Mouse (Mus musculus) thymus, adult 18-20 months (tissue): ENCODE measurements around the gene Cnot6l.

Experiments
- DNase-seq, 2 experiments: peaks; one replicate each; pipeline ENCODE4 v3.0.0; 2022; ENCODE audit warnings: mixed read lengths in 2 of 2

The Cnot6l gene

GRCm38 (mm10) chr5:96164021-96164411 lies at the start of gene Cnot6l:
Gene Cnot6l (minus strand): TSS chr5:96164171.
- peak; percentile 35 to 67 for DNase-seq

DNA sequence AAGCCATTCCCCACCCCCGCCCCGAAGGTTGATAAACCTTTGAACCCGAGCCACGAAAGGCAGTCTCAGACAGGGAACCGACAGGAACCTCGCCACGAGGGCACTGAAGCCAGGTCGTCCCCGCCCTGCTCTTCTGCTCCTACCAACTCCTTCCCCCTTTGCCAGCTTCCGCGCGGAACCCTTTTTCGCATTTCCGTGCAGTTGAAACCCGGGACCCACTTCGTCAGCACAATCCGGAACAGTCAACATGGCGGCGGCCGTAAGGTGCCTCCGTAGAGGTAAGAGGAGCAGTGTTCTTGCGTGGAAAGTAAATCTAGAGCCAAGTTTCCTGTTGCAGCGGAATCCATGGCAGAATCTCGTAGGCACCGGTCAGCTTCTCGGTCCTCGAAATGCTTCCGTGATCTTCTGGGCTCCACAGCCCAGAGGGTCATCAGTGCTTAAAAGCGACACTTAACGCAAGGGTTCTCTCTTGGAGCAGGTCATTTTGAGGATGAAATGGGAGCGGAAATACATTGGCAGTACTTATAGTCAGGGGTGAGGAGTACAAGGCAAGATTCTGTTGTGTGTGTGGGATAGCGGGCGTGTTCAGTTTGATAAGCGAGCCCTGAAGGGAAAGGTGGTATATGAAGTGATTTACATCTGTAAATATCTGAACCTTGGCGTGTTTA lies 46.1 kb upstream of the Cnot6l start:
- peak; percentile 86 to 91 for DNase-seq

DNA sequence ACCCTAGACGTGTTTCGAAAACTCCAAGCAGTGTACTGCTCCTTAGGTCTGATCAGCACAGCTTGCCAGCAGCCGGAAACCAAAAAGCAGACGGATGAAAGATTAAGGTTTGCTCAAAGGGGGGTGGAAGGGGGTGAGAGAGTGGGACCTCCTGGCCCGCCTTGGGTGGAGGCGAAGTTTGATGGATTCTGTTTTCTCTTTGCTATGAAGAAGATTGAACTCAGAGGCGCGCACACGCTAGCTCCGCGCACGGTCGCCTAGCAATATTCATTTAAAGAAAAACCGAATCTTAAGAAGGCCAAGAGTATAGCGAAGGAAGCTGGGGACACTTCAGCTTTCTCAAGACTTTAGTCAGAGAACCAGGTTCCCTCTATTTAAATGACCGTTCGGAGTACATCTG lies 45.5 kb upstream of the Cnot6l start, which contains the start of gene Mrpl1:
Gene Mrpl1, plus strand, starts transcription at position 35 of the 400 bp plus-strand sequence.
- peak; percentile 34 to 65 for DNase-seq

DNA sequence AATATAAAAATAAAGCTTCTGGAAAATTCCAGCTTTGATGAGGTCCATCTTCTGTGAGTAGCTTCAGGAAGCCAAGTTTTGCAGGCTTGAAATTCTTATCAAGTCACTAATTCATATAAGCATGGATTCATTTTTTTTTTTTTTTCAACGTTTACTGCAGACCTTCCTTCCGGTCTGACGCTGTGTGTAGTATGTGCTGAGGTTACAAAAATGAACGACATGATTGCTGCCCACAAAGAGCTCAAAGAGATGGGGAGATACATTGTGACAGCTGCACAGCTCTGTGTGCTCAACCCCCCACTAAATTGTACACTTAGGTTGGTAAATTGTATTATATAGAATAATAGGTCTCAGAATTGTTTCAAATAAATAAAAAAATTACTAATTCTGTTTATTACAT lies 44.6 kb upstream of the Cnot6l start:
- DNase-seq = peak in 1 of 2 experiments; percentile 24

DNA sequence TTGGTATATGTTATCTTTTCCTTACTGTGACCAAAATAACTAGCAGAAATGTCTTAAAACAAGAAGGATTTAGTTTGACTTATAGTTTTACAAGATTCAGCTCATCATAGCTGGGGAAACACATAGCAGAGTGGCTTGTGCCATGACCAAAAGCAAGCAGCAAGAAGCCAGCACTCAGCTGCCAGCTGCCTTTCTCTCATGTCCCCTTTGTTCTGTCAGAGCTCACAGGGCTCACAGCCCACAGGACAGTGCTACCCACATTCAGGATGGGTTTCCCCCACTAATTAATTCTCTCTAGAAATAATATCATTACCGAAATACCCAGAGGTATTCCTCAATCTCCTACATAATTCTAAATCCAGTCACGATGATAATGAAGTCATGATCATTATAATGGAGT lies 43.6 kb upstream of the Cnot6l start:
- no peak for DNase-seq

DNA sequence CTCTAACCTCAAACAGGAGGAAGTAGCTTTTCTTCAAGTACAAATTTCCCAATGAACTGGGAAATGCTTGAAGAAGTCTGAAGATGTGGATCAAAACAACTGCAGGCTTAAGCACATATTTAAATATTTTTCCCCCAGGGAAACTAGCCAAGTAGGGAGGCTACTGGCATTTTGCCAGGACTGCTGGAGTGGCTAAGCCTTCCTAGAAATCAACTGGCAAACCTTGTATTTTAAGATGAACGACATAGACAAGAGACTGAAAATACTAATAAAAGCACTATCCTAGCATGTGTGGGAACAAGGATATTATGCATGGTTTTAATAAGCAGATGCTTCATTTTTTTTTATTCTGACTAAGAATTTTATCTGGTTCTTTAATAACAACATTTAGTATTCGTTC lies 42.9 kb upstream of the Cnot6l start:
- no peak for DNase-seq

- no peak for DNase-seq
Measured at GRCm38 (mm10) chr5:96201462-96202154, 37.6 kb upstream of the Cnot6l start.

DNA sequence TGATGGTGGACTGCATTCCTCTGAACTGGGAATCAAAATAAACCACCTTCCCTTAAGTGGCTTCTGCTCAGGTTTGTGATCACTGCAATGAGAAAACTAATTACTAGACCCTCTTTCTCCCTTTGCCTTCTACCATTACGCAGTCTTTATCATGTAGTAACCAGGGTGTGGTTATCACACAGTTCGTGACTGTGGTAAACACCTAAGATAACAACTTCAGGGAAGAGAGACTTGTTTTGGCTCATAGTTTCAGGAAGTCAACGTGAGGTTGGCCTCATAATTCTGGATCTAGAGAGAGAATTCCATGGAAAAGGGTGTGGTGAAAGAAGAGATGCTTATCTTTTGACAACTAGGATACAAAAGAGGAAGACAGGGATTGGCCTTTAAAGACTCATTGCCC lies 36.3 kb upstream of the Cnot6l start:
- DNase-seq = no peak

GRCm38 (mm10) chr5:96198271-96198670 lies 34.3 kb upstream of the Cnot6l start:
- DNase-seq = no peak

- DNase-seq = no peak
Measured at GRCm38 (mm10) chr5:96196547-96197052, 32.6 kb upstream of the Cnot6l start.

GRCm38 (mm10) chr5:96191251-96191650 lies 27.3 kb upstream of the Cnot6l start:
- no peak for DNase-seq

- no peak for DNase-seq
Measured at GRCm38 (mm10) chr5:96189761-96190160, 25.8 kb upstream of the Cnot6l start.

- no peak for DNase-seq
Measured at GRCm38 (mm10) chr5:96183987-96184386, 20.0 kb upstream of the Cnot6l start.

- no peak for DNase-seq
Measured at GRCm38 (mm10) chr5:96183211-96183610, 19.2 kb upstream of the Cnot6l start.

GRCm38 (mm10) chr5:96176879-96177358 lies 12.9 kb upstream of the Cnot6l start:
- DNase-seq = no peak

- no peak for DNase-seq
Measured at GRCm38 (mm10) chr5:96176121-96176520, 12.2 kb upstream of the Cnot6l start.

GRCm38 (mm10) chr5:96171765-96172164 lies 7.8 kb upstream of the Cnot6l start:
- DNase-seq = no peak

DNA sequence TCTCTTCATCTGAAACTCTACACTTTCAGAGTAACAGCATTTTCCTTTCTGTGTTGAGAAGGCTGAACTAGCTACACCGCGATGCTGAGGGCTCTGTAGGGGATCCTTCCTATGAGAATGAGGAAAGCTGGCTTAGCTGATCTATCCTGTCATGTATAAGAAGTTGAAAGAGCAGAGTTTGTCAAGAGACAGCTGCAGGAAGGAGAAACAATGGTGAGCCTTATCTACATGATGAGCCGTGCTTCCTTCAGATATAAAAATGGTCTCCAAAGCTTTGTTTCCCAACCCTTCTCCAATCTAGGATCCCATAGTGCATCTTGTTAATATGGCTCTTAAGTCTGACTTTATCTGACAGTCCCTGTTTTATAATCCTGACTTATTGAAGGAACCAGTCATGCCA lies 6.5 kb upstream of the Cnot6l start:
- no peak for DNase-seq

GRCm38 (mm10) chr5:96166761-96167160 lies 2.8 kb upstream of the Cnot6l start:
- no peak for DNase-seq

GRCm38 (mm10) chr5:96163396-96164020 lies 463 bp downstream of the Cnot6l start:
- DNase-seq = no peak

GRCm38 (mm10) chr5:96162399-96163331 lies 1.3 kb downstream of the Cnot6l start:
- DNase-seq = peak; percentile 67 to 80
